Mouse (Mus musculus) kidney, postnatal 36 days (tissue): ENCODE results near the gene Zfp692.
A peak's percentile ranks its signal among the peaks of the same experiment; 100 is the strongest.
"Not testable (repeated sequence)": the region's sequence is repeated elsewhere in the genome, so short reads cannot be mapped to it uniquely, and the experiment has no call there.

Source experiments
- DNase-seq, 2 experiments: peaks; one replicate each; pipeline ENCODE4 v3.0.0; 2021 to 2022; ENCODE audit warnings: mixed read lengths in 2 of 2

The Zfp692 gene

DNA sequence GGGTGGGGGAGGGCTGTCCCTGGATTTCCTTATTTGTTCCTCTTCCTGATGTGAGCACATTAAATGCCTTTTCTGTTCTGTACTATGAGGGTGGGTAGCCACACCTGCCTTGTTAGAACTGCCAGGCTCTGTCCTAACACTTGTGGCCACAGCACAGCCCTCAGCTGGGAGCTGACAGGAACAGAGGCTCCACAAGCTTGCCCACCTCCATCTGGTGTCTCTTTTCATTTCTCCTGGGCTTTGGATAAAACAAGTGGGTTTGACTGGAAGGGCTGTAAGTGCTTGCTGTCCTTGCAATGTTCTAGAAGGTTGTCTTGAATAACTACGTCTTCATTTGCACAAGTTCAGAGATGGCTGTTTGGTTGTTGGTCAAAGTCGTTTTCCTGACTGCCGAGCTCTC is 48.1 kb downstream of the Zfp692 start:
- DNase-seq, result no peak

DNA sequence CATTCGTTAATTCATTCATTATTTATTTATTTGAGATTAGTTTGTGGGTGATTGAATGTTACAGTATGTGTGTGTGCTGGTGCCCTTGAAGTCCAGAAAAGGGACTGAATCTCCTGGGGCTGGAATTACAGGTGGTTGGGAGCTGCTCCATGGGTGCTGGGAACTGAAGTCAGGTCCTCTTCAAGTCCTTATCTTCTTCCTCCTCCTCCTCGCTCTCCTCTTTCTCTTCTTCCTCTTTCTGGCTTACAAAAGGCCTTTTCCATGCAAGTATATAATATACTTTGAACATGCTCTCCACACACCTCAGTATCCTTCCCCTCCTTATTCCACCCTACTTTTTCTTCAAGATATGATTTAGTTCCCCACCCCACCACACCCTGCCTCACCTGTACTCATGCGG is 50.2 kb downstream of the Zfp692 start:
- DNase-seq, result no peak

DNA sequence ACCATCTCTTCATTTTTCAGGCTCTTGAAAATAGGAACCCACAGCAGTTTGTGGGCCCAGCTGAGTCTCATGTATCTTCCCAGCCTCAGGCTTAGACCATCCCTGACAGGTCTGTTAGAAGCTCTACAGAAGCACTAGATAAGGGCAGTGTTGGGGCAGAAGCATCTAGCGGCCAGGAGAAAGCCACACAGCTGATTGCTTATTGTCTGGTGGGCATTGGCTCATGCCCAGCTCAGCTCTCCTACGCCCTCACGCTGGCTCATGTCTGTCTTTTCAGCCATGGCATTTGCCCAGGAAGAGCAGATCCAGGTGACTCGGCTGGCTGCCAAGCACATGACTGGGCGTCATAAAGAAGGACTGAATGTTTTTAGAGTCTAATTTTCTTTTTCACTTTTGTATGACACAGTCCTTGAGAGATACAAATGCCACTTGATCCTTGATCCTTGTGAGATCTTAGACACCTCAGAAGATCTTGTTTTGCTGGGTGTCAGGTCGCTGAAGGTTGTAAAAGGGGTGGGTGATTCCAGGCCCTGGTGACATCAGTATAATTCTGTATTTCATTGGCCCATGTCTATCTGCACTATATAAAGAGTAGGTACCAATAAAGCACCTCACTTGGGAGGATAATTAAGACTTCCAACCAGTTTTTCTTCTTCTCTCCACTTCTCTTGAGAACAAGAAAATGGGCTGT is 51.1 kb downstream of the Zfp692 start:
- peak; percentile 15 to 47 for DNase-seq

DNA sequence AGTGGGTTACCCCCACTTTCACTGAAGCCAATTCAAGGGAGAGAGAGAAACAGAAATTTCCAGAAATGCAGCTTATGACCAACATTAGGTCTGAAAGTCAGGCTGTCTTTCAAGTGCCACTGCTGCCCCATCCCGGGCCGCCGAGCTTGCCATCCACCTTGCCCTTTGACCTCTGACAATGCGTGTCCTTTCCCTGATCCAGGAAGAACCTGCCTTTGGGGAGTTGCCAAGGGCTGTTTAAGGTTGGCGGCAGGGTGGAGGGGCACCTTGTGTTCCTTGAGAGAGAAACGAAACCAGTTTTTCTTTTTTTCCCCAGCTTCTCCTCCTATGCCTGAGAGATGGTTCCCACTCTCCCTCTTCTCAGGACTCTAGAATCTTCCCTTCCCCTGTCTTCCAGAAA is 55.7 kb downstream of the Zfp692 start:
- not testable (repeated sequence) for DNase-seq
